Mouse (Mus musculus) lung, postnatal 10 days (tissue): ENCODE measurements around the gene Lrrc45.
A peak's percentile ranks its signal among the peaks of the same experiment; 100 is the strongest.
"Not testable (repeated sequence)": the region's sequence is repeated elsewhere in the genome, so short reads cannot be mapped to it uniquely, and the experiment has no call there.

Experiments
- DNase-seq: peaks from one replicate; pipeline ENCODE4 v3.0.0; 2021

Gene Lrrc45

DNA sequence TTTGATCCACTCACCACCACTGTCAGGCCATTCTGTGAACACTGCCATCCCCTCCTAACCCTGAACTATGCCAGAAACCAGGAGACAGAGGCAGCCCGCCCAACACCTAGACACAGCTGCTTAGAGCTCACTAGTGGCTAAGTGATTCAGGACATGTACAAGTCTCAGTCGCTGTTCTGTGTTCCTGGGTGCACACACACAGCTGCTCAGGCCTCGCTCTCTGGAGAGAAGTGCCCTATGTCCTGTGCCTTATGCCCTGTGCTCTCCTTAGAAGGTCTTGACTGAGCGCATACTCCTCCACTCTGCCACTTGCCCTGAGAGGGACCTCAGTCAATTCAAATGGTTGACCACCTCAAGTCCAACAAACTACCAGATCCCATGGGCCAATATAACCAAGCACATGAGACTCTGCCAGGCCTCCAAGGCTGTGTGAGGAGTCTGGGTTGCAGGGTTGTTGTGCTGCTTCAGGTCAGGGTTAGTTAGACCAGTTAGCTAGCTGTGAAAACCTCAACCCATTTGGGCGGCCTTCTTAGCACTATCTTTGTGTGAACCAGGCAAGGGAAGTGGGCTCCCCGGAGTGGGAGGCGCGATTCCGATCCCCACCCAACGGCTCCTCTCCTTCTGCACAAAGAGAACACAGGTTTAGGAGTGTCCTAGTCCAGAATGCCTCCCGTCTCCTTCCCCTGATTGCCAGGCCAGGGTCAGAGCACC is 15.0 kb downstream of the Lrrc45 start:
- DNase-seq = no peak

DNA sequence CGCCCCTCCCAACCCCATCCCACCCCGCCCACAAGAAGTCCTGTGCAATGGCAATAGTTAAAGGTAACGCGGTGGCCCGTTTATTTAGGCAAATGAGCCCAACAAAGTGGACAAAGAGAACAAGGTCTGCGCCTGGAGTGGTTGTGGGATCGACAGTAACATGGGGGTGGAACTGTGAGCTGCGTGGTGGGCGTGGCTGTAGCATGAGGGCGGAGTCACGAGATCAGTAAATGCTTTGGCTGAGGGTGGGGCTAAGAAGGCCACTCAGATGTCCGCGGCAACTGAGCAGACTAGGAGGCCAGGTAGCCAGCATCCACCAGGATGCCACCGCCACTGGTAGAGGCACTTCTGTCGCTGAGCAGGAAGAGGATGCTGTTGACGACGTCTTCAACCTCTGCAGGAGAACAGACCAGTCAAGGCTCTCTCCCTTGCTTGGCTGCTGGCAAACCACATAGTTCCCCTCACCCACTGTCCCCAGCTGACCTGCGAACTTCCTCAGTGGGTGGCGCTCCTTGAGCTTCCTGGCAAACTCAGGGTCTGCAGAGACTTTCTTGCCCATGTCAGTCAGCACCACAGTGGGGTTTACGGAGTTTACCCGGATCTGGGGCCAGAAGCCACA is 15.8 kb downstream of the Lrrc45 start:
- DNase-seq = peak; percentile 83

DNA sequence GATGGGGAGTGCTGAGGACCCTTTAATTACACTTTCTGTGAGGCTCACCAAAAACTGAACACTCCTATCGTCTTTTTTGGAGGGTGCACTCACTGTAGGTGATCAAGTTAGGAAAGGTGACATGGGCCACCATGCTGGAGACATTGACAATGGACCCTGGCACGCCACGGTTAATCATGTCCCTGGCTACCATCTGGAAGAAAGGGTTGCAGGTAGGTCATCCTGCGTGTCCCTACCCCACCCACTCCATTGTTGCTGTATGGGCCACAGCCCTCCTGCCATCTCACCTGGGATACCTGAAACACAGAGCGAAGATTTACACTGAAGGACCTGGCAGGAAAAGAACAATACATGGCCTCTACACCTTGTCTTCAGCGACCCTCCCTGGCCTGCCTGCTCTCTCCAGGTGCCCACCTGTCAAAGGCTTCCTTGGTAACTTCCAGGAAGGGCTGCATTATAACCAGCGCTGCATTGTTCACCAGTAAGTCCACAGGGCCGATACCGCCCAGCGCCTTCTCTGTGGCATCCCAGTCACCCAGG is 16.7 kb downstream of the Lrrc45 start:
- DNase-seq = no peak

DNA sequence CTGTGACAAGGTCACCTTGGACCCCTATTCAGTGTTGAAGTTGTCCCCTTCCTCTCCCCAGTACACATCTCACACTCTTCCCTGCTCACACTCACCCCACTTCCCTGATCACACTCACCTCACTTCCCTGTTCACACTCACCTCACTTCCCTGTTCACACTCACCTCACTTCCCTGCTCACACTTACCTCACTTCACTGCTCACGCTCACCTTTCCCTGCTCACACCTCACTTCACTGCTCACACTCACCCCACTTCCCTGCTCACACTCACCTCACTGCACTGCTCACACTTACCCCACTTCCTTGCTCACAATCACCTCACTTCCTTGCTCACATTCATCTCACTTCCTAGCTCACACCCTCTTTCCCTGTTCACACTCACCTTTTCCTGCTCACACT is 17.7 kb downstream of the Lrrc45 start:
- DNase-seq = no peak

DNA sequence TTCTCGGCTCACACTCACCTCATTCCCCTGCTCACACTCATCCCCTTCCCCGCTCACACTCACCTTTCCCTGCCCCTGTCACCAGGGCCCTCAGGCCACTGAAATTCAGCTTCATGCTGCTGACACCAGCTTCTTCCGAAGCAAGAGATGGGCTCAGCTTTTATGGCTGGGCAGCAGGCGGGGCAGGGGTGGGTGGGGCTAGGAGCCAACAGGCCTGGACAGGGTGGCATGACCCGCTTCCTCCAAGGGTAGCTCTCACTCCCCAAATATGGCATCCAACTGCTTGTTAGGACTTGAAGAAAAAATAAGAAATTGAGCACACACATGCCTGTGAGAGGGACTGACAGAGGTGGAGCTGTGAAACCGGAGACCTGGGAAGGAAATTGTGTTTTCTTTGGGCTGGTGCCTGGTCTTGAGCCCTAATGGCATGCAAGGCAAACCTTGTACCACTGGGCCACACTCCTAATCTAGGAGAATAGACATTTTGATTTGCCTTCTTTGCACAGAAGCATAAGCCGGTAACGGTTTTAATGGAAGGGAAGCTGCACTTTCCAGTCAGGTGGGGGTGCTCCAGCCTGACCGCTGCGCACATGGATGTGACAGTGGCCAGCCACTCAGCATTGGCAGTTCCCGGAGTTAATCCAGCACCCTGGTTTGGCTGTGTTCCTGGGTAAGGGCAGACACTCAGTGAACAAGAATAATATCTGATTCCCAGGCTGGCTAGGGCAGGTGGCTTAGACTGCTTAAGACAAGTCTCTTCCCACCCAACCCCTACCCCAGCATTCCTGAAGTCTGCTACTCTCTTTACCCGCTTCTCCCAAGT is 18.3 kb downstream of the Lrrc45 start, which contains the start of gene Cbr2:
TSS of gene Cbr2 (minus strand) at position 257 of the 823 bp plus-strand sequence.
- DNase-seq = peak; percentile 54

DNA sequence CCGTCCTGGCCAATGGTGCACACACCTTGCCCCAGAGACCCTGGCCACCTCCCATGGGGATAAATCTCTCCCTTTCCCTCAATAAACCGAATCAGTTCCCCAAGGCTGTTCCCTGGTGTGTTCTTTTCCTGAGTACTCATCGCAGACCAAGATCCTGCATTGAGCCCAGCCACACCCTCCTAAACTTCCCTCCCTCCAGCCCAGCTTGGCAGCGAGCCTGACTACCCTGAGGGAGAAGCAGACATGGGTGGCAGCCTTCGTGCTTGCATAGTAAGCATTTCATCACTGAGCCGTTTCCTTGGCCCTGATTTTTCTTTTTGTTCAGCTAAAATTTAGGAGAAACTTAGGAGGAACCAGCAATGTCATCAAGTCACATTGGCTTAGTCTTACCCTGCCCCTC is 19.8 kb downstream of the Lrrc45 start:
- peak; percentile 79 for DNase-seq

DNA sequence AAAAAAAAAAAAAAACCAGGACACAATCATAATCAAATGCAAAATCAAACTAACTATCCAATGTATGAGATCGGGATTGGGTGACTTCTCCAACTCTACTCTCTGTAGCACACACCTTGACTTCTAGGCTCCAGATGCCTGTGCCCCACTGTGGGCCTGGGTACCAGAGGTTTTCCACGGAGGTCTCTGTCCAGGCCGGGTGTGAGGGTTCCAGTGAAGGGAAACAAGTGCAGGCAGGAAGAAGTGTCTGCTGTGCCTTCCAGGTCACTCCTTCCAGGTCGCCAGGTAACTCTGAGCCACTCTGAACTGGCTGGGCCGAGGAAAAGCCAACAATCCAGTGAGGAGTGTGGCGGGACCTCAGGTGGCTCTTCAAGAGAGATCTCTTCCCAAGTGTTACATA is 22.7 kb downstream of the Lrrc45 start:
- no peak for DNase-seq

DNA sequence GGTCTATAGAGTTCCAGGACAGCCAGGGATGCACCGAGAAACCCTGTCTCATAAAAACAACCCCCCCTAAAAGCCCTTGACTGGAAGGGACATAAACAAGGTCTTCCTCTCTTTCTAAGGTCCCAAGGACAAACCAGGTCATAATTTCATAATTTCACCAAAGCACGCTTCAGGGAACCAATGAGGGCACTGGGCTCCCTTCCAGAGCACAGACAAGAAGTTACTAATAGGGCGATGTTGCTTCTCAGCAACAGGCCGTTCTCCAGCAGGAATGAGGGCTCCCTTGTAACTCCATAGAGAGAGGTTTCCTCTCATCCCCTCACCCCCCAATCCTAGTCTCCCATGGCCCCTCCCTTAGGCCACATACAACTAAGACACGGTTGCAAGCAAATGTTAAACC is 27.3 kb downstream of the Lrrc45 start:
- no peak for DNase-seq

DNA sequence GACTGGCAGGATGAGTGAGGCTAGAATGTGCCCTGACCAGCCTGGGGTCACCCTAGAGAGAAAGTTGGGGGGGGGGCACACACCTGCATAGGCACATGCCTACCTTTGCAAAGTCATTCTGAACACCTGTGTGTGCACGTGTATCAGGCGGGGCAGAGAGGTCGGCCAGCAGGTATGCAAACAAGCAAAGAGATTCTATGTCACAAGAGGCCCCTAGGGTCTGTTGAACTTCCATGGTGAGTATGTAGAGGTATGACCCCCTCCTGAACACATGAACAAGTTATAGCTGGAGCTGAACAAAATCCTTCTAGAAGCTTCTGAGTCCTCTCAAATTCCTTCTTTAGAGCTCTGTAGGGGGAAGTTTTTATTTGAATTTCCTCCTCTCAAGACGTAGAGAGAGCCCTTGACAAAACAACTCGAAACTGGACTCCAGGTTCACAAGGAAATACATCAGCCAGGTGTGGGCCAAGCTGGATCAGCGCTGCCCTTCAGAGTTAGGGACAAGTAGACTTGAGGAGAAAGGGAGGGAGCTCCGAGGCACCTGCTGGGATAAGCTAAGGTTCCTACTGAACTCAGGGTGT is 30.5 kb downstream of the Lrrc45 start:
- DNase-seq = peak; percentile 71

DNA sequence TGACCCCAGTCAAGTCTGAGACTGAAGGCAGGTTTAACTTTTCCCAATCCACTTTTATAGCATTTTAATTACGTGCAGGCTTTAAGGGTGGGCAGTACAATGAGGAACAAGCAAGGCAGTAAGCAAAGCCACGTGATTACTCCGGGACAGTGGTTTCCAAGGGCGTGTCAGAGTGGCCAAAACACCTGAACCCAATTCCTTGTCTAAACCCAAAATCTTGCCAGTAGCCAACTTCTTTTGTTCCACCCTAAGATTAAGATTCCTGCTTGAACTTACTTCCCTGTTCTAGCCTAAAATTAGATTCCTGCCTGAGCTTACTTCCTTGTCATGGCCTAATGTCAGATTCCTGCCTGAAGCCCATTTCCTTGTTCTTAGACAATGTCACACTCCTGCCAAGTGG is 34.2 kb downstream of the Lrrc45 start:
- no peak for DNase-seq

DNA sequence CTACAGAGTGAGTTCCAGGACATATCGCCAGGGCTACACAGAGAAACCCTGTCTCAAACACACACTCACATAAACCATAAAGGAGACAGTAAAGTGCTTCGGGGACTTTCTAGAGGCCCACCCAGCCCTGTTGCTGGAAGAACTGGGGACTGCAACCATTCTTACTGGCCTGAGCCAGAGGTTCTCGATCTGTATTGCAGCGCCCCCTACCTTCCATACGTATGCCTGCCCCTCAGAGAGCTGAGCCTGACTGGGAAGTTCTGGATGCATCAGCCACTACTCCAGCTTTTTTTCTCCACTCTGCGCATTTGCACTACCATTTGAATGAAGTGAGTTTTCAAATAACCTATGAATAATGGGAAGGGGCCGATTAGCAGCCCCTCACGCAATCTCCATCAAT is 35.7 kb downstream of the Lrrc45 start:
- peak; percentile 59 for DNase-seq

DNA sequence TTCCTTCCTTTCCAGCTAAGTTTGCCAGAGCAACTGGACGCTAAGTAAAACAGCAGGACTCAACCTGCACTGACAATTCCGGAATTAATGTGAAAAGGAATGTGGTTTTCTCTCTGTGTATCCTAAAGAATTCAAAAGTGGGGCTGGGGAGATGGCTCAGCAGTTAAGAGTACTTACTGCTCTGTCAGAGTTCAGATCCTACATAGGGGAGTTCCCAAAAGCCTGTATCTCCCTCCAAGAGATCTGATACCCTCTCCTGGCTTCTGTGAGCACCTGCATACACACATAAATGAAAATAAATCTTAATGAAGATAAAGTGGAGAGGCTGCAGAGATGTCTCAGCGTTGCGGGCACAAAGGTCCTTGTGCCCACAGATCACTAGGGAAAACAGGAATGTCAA is 37.9 kb downstream of the Lrrc45 start:
- DNase-seq = no peak

DNA sequence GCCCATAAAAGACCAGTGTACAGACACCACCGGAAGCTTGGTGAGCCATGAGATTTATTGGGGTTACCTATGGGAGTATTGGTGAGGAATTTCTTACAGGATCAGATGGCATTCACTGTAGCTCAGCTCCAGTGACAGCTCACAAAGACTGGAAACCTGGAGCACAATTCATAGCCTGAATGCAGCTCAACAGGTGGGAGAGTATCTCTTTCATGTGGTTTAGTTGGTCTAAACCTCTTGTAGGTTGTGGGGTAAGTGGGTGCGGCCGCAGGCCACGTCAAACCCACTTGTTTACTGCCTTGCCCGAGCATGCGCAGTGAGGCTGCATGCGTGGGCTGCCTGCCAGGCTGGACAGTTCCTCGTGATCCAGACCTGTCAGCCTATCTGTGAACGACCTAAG is 46.5 kb downstream of the Lrrc45 start:
- no peak for DNase-seq

DNA sequence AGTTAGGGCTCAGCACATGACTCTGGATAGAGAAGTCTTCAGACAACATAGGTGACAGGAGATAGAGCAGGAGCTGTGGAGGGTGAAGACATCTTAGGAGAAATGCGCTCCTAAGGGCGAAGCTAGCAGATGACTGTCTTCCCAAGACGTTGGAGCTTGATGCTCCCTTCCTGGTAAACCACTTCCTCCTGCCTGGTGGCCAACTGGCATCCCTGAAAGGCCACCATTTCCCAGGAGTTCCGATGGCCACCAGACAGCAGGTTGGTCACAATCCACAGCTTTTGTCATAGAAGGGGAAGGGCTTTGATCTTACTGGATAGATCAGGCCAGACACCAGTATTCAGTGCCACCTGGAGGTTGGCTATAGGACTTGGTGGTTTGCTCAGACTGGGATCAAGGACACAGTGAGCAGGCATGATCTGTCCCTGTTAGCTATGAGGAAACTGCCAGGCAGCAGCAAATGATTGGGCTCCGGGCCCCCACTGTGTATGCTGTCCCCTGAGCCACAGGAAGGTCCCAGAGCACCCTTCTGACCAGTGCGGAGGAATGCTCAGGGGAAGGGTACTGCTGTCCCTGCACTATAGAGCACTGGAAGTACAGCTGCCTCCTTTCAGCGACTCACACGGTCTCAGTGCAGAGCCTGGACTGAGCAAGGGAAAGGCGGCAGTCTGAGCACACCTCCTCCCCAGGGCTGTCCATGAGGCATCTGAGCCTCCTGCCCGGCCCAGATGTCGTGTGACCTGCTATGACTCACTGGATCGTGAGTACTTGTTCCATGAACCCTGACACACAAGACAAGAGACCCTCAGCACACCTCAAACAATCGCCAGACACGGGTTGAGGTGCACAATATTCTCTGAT is 48.3 kb downstream of the Lrrc45 start:
- no peak for DNase-seq

DNA sequence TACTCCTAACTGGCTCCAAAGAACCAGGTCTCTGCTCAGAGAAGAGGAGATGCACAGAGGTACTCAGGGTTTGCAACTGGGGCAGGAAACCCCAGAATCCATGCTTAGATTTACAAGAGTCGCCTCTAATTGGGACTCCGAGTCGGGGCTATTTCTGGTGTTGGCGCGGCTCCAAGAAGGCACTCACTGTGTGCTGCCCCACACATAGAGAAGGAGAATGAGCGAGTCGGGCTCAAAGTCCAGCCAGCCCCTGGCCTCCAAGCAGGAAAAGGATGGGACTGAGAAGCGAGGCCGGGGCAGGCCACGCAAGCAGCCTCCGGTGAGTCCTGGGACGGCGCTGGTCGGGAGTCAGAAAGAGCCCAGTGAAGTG is 48.9 kb downstream of the Lrrc45 start, which contains the start of gene Hmga1b:
TSS of gene Hmga1b (plus strand) at position 123 of the 370 bp plus-strand sequence.
- DNase-seq = not testable (repeated sequence)

DNA sequence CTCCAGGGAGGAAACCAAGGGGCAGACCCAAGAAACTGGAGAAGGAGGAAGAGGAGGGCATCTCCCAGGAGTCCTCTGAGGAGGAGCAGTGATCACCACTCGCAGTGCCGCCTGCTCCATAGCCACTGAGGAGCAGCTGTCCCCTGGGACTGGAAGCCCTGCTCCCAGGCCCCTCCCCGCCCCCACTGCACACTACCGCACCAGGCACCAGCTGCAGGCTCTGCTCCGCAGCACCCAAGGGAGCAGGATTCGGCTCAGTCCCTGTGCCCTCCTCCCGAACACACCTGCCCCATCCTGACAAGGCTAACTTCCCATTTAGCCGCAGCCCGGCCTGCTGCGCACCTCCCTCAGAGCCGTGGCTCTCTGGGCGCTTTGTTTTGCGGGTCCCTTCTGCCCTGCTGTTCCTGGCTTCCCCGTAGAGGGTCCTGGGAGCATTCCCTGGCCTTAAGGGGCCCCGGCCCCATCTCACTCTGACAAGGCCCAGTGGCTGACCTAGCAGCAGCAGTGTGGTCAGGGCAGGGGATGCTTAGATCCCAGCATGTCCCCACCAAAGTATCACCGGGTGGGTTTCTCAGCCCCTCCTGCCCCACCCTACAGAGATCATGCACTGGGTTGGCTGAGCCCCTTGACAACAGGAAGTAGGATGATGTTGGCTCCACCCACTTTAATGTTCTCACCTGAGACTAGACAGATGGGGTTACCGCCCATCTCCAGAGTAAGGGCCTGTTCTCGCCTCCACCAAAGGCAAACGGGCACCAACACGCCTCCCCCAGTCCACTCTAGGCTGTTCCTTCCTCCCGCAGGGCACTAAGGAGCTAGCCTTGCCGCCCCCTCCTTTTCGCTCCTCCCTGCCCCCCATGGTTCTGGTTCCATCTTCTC is 49.6 kb downstream of the Lrrc45 start:
- not testable (repeated sequence) for DNase-seq

DNA sequence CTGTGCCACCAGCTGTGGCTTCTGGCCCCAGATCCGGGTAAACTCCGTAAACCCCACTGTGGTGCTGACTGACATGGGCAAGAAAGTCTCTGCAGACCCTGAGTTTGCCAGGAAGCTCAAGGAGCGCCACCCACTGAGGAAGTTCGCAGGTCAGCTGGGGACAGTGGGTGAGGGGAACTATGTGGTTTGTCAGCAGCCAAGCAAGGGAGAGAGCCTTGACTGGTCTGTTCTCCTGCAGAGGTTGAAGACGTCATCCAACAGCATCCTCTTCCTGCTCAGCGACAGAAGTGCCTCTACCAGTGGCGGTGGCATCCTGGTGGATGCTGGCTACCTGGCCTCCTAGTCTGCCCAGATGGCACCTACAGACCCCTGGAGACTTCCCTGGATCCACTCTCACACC is 53.3 kb downstream of the Lrrc45 start:
- DNase-seq = not testable (repeated sequence)

DNA sequence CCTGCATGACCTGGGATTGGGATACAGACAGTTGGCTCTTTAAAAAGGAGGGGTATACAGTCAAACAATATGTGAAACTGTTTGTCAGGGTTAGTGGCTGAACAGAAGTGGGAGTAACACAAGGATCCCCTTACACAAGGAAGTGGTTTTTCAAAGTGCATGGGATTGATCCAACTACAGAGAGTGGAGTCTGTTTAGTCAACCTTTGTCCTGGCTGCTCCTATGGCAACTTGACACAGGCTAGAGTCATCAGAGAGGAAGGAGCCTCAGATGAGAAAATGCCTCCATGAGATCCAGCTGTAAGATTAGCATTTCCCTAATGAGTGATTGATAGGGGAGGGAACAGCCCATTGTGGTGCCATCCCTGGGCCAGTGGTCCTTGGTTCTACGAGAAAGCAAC is 54.5 kb downstream of the Lrrc45 start:
- DNase-seq = no peak
